Mouse (Mus musculus): ENCODE results near the gene Olfr38. TPM values are rescaled to one million over a fixed set of nuclear protein-coding genes. Genes with fewer than 3 reads are reported as not detected.

Gene Olfr38
- polyA plus RNA-seq (2014; fragmentation: Illumina TruSeq; extraction: RNeasy Lipid Tissue Mini Kit (QIAGEN cat#74804); ENCODE audit: low read depth, low replicate concordance), result not detected

GRCm38 (mm10) chr6:42756104-42756503, at the start of gene Olfr38:
TSS of gene Olfr38 (plus strand) at chr6:42756404.

GRCm38 (mm10) chr6:42709291-42710211, 46.7 kb upstream of the Olfr38 start, which contains the start of gene Tcaf1:
TSS of gene Tcaf1 (minus strand) at chr6:42710088.

GRCm38 (mm10) chr6:42739071-42739470, 17.1 kb upstream of the Olfr38 start, which contains the start of gene Olfr453:
TSS of gene Olfr453 (plus strand) at chr6:42739371.

GRCm38 (mm10) chr6:42784793-42785192, 28.6 kb downstream of the Olfr38 start, which contains the start of gene Olfr452:
TSS of gene Olfr452 (plus strand) at chr6:42785093.

GRCm38 (mm10) chr6:42811639-42812038, 55.4 kb downstream of the Olfr38 start, which contains the start of gene Olfr450:
TSS of gene Olfr450 (plus strand) at chr6:42811939.

Other genes starting within 250 kb of the Olfr38 start
- gene Olfr455, start 208.8 kb upstream of the Olfr38 start, polyA plus RNA-seq (2014; fragmentation: Illumina TruSeq; extraction: RNeasy Lipid Tissue Mini Kit (QIAGEN cat#74804); ENCODE audit: low read depth, low replicate concordance), result not detected
- gene Tcaf3, start 158.7 kb upstream of the Olfr38 start, polyA plus RNA-seq (2014; fragmentation: Illumina TruSeq; extraction: RNeasy Lipid Tissue Mini Kit (QIAGEN cat#74804); ENCODE audit: low read depth, low replicate concordance), result not detected
- gene Tcaf2, start 111.2 kb upstream of the Olfr38 start, polyA plus RNA-seq (2014; fragmentation: Illumina TruSeq; extraction: RNeasy Lipid Tissue Mini Kit (QIAGEN cat#74804); ENCODE audit: low read depth, low replicate concordance), result 0.58 TPM
- 2.4 TPM for gene Tcaf1, start 46.3 kb upstream of the Olfr38 start, polyA plus RNA-seq (2014; fragmentation: Illumina TruSeq; extraction: RNeasy Lipid Tissue Mini Kit (QIAGEN cat#74804); ENCODE audit: low read depth, low replicate concordance)
- gene Olfr453, start 17.0 kb upstream of the Olfr38 start, polyA plus RNA-seq (2014; fragmentation: Illumina TruSeq; extraction: RNeasy Lipid Tissue Mini Kit (QIAGEN cat#74804); ENCODE audit: low read depth, low replicate concordance), result not detected
- not detected for gene Olfr452, start 28.7 kb downstream of the Olfr38 start, polyA plus RNA-seq (2014; fragmentation: Illumina TruSeq; extraction: RNeasy Lipid Tissue Mini Kit (QIAGEN cat#74804); ENCODE audit: low read depth, low replicate concordance)
- gene Olfr450, start 55.5 kb downstream of the Olfr38 start, polyA plus RNA-seq (2014; fragmentation: Illumina TruSeq; extraction: RNeasy Lipid Tissue Mini Kit (QIAGEN cat#74804); ENCODE audit: low read depth, low replicate concordance), result not detected
- gene Olfr449, start 78.0 kb downstream of the Olfr38 start, polyA plus RNA-seq (2014; fragmentation: Illumina TruSeq; extraction: RNeasy Lipid Tissue Mini Kit (QIAGEN cat#74804); ENCODE audit: low read depth, low replicate concordance), result not detected
- not detected for gene Olfr448, start 134.0 kb downstream of the Olfr38 start, polyA plus RNA-seq (2014; fragmentation: Illumina TruSeq; extraction: RNeasy Lipid Tissue Mini Kit (QIAGEN cat#74804); ENCODE audit: low read depth, low replicate concordance)
- not detected for gene Olfr447, start 152.5 kb downstream of the Olfr38 start, polyA plus RNA-seq (2014; fragmentation: Illumina TruSeq; extraction: RNeasy Lipid Tissue Mini Kit (QIAGEN cat#74804); ENCODE audit: low read depth, low replicate concordance)
- not detected for gene Olfr446, start 165.0 kb downstream of the Olfr38 start, polyA plus RNA-seq (2014; fragmentation: Illumina TruSeq; extraction: RNeasy Lipid Tissue Mini Kit (QIAGEN cat#74804); ENCODE audit: low read depth, low replicate concordance)
- gene Olfr444, start 192.7 kb downstream of the Olfr38 start, polyA plus RNA-seq (2014; fragmentation: Illumina TruSeq; extraction: RNeasy Lipid Tissue Mini Kit (QIAGEN cat#74804); ENCODE audit: low read depth, low replicate concordance), result not detected

All from liver, adult 10 weeks (tissue).